Mouse (Mus musculus) embryonic facial prominence, embryonic 13.5 days (tissue): ENCODE measurements at regions not wholly inside any gene's neighbourhood (a gene's known extent, or its start where the extent isn't known, plus 50 kb on each side); places are given as distances from the start of the nearest gene placed in this dataset.
A peak's percentile ranks its signal among the peaks of the same experiment; 100 is the strongest.

ENCODE experiments used
- ATAC-seq: fragments of 200-750 bp; cut with Nextera tagmentation; 2 replicates; pipeline ENCODE4 v1.8.0; 2017; ENCODE audit warnings: low read depth; ENCODE audit not compliant: insufficient number of reproducible peaks, insufficient read depth, low FRiP score, low TSS enrichment
- H3K27ac ChIP-seq: fragments of 300-500 bp; sonication (generic); 2 replicates; pipeline ENCODE4 v1.5.1; 2015; ENCODE audit warnings: moderate library complexity, mild to moderate bottlenecking, inconsistent platforms
- H3K27me3 ChIP-seq: fragments of 300-500 bp; sonication (generic); 2 replicates; pipeline ENCODE4 v1.6.1; 2015; ENCODE audit warnings: mild to moderate bottlenecking, inconsistent platforms
- H3K36me3 ChIP-seq: fragments of 300-500 bp; sonication (generic); 2 replicates; pipeline ENCODE4 v1.6.1; 2015; ENCODE audit warnings: mild to moderate bottlenecking, inconsistent platforms
- H3K4me1 ChIP-seq: fragments of 300-500 bp; sonication (generic); 2 replicates; pipeline ENCODE4 v1.6.1; 2015; ENCODE audit warnings: inconsistent platforms
- H3K4me2 ChIP-seq: fragments of 300-500 bp; sonication (generic); 2 replicates; pipeline ENCODE4 v1.6.1; 2015; ENCODE audit warnings: moderate library complexity, mild to moderate bottlenecking, inconsistent platforms
- H3K4me3 ChIP-seq: fragments of 300-500 bp; sonication (generic); 2 replicates; pipeline ENCODE4 v1.5.1; 2015; ENCODE audit warnings: mild to moderate bottlenecking, inconsistent platforms
- H3K9ac ChIP-seq: fragments of 300-500 bp; sonication (generic); 2 replicates; pipeline ENCODE4 v1.6.1; 2015; ENCODE audit warnings: mild to moderate bottlenecking, inconsistent platforms
- H3K9me3 ChIP-seq: fragments of 300-500 bp; sonication (generic); 2 replicates; pipeline ENCODE4 v1.6.1; 2016; ENCODE audit warnings: inconsistent platforms
- WGBS: fragments of 180-500 bp; shearing (Covaris S2); methylation state at CpG from one replicate; pipeline ENCODE4 v1.1.7; 2015; ENCODE audit warnings: mixed read lengths; 5-methylcytosine and 5-hydroxymethylcytosine counted together

GRCm38 (mm10) chr1:89296691-89297090 is 157.9 kb upstream of the Agap1 start:
- Histone ChIP-seq H3K36me3 (no peaks in the 10 kb centered on the region), H3K4me2 (no peak overlapping the region), H3K27me3 (no peaks in the 10 kb centered on the region), H3K9me3 (no peaks in the 10 kb centered on the region), H3K4me3 (no peak overlapping the region), H3K9ac (no peak overlapping the region), H3K4me1 (0 out of 2 replicates have a peak, but pooled peaks cover 8% of the 10 kb centered on the region), H3K27ac (no peak overlapping the region)
- ATAC-seq: no peak
- whole genome bisulfite sequencing: 84% methylated on average over 3 of the region's 3 CpGs

GRCm38 (mm10) chr1:89297766-89298165 is 156.8 kb upstream of the Agap1 start:
- WGBS: 70% methylated on average over 11 of the region's 11 CpGs
- H3K27ac ChIP-seq: no peak overlapping the region
- no peak for ATAC-seq
- H3K27me3 ChIP-seq: no peaks in the 10 kb centered on the region
- no peaks in the 10 kb centered on the region for H3K36me3 ChIP-seq
- no peak overlapping the region for H3K4me3 ChIP-seq
- no peak overlapping the region for H3K4me2 ChIP-seq
- H3K9me3 ChIP-seq: no peaks in the 10 kb centered on the region
- H3K9ac ChIP-seq: no peak overlapping the region
- peaks cover 17% of the 10 kb centered on the region for H3K4me1 ChIP-seq

GRCm38 (mm10) chr1:89301151-89301550 is 153.5 kb upstream of the Agap1 start:
- Histone ChIP-seq H3K36me3 (no peaks in the 10 kb centered on the region), H3K4me1 (peaks cover 22% of the 10 kb centered on the region), H3K9me3 (no peaks in the 10 kb centered on the region), H3K4me3 (no peak overlapping the region), H3K27me3 (no peaks in the 10 kb centered on the region), H3K27ac (no peak overlapping the region), H3K4me2 (no peak overlapping the region), H3K9ac (no peak overlapping the region)
- ATAC-seq: no peak
- WGBS: 82% methylated on average over 6 of the region's 6 CpGs

- no peak; the same call in 1 of the 2 replicates for ATAC-seq
- peak overlapping the region; percentile 57 for H3K27ac ChIP-seq
- H3K9me3 ChIP-seq: no peaks in the 10 kb centered on the region
- peak overlapping the region; percentile 30 for H3K4me3 ChIP-seq
- H3K27me3 ChIP-seq: no peaks in the 10 kb centered on the region
- 45% methylated on average over 20 of the region's 20 CpGs for WGBS
- peaks cover 27% of the 10 kb centered on the region for H3K4me1 ChIP-seq
- H3K9ac ChIP-seq: peak overlapping the region; percentile 51; the same call in 1 of the 2 replicates
- peak overlapping the region; percentile 56 for H3K4me2 ChIP-seq
- no peaks in the 10 kb centered on the region for H3K36me3 ChIP-seq
Measured at GRCm38 (mm10) chr1:89302368-89302951, 152.1 kb upstream of the Agap1 start.

- WGBS: 46% methylated on average over 7 of the region's 7 CpGs
- Histone ChIP-seq H3K27me3 (no peaks in the 10 kb centered on the region), H3K9ac (no peak overlapping the region), H3K9me3 (no peaks in the 10 kb centered on the region), H3K4me3 (no peak overlapping the region), H3K27ac (no peak overlapping the region), H3K4me2 (no peak overlapping the region), H3K4me1 (peaks cover 26% of the 10 kb centered on the region), H3K36me3 (no peaks in the 10 kb centered on the region)
- ATAC-seq: no peak
Measured at GRCm38 (mm10) chr1:89305171-89305570, 149.4 kb upstream of the Agap1 start.

GRCm38 (mm10) chr1:89308788-89309187 is 145.8 kb upstream of the Agap1 start:
- H3K4me2 ChIP-seq: no peak overlapping the region
- ATAC-seq: no peak
- 55% methylated on average over 13 of the region's 13 CpGs for WGBS

GRCm38 (mm10) chr1:89313064-89313463 is 141.5 kb upstream of the Agap1 start:
- WGBS: 84% methylated on average over 7 of the region's 7 CpGs
- H3K9ac ChIP-seq: no peak overlapping the region
- 0 out of 2 replicates have a peak, but pooled peaks cover 4% of the 10 kb centered on the region for H3K4me1 ChIP-seq
- no peak for ATAC-seq
- H3K4me2 ChIP-seq: no peak overlapping the region
- no peaks in the 10 kb centered on the region for H3K27me3 ChIP-seq
- no peaks in the 10 kb centered on the region for H3K9me3 ChIP-seq
- no peak overlapping the region for H3K4me3 ChIP-seq
- no peak overlapping the region for H3K27ac ChIP-seq
- H3K36me3 ChIP-seq: no peaks in the 10 kb centered on the region

More at GRCm38 (mm10) chr1:89308788-89309187, 145.8 kb upstream of the Agap1 start:
- Histone ChIP-seq H3K4me3 (no peak overlapping the region), H3K27ac (no peak overlapping the region), H3K9ac (no peak overlapping the region), H3K27me3 (no peaks in the 10 kb centered on the region), H3K9me3 (no peaks in the 10 kb centered on the region), H3K36me3 (no peaks in the 10 kb centered on the region), H3K4me1 (peaks cover 9% of the 10 kb centered on the region; the same call in 1 of the 2 replicates)

- Histone ChIP-seq H3K27ac (no peak overlapping the region), H3K9ac (no peak overlapping the region), H3K4me3 (no peak overlapping the region), H3K27me3 (no peaks in the 10 kb centered on the region), H3K4me2 (no peak overlapping the region), H3K9me3 (no peaks in the 10 kb centered on the region), H3K36me3 (no peaks in the 10 kb centered on the region), H3K4me1 (no peaks in the 10 kb centered on the region)
- 88% methylated on average over 4 of the region's 4 CpGs for WGBS
- ATAC-seq: no peak
Measured at GRCm38 (mm10) chr1:89317897-89318296, 136.7 kb upstream of the Agap1 start.

GRCm38 (mm10) chr1:89318663-89319062 is 135.9 kb upstream of the Agap1 start:
- Histone ChIP-seq H3K36me3 (no peaks in the 10 kb centered on the region), H3K4me2 (no peak overlapping the region), H3K4me1 (no peaks in the 10 kb centered on the region), H3K27me3 (no peaks in the 10 kb centered on the region), H3K27ac (no peak overlapping the region), H3K4me3 (no peak overlapping the region), H3K9ac (no peak overlapping the region), H3K9me3 (no peaks in the 10 kb centered on the region)
- ATAC-seq: no peak
- 82% methylated on average over 4 of the region's 4 CpGs for WGBS

GRCm38 (mm10) chr1:89322621-89323020 is 132.0 kb upstream of the Agap1 start:
- Histone ChIP-seq H3K36me3 (no peaks in the 10 kb centered on the region), H3K4me1 (no peaks in the 10 kb centered on the region), H3K4me2 (no peak overlapping the region), H3K27ac (no peak overlapping the region), H3K4me3 (no peak overlapping the region), H3K9me3 (no peaks in the 10 kb centered on the region), H3K9ac (no peak overlapping the region), H3K27me3 (no peaks in the 10 kb centered on the region)
- 65% methylated on average over 4 of the region's 4 CpGs for WGBS
- ATAC-seq: no peak

- no peak for ATAC-seq
- WGBS: 34% methylated on average over 2 of the region's 2 CpGs
- Histone ChIP-seq H3K9ac (no peak overlapping the region), H3K9me3 (no peaks in the 10 kb centered on the region), H3K4me1 (no peaks in the 10 kb centered on the region), H3K4me2 (no peak overlapping the region), H3K36me3 (no peaks in the 10 kb centered on the region), H3K4me3 (no peak overlapping the region), H3K27me3 (no peaks in the 10 kb centered on the region), H3K27ac (no peak overlapping the region)
Measured at GRCm38 (mm10) chr1:89323091-89323490, 131.5 kb upstream of the Agap1 start.

GRCm38 (mm10) chr1:89331352-89331751 is 123.3 kb upstream of the Agap1 start:
- ATAC-seq: no peak
- Histone ChIP-seq H3K9ac (no peak overlapping the region), H3K9me3 (no peaks in the 10 kb centered on the region), H3K4me1 (no peaks in the 10 kb centered on the region), H3K27ac (no peak overlapping the region), H3K27me3 (no peaks in the 10 kb centered on the region), H3K4me2 (no peak overlapping the region), H3K36me3 (no peaks in the 10 kb centered on the region), H3K4me3 (no peak overlapping the region)
- 88% methylated on average over 4 of the region's 4 CpGs for WGBS
